Mouse (Mus musculus): ENCODE measurements around the gene Pacsin3.

Pacsin3 gene

DNA sequence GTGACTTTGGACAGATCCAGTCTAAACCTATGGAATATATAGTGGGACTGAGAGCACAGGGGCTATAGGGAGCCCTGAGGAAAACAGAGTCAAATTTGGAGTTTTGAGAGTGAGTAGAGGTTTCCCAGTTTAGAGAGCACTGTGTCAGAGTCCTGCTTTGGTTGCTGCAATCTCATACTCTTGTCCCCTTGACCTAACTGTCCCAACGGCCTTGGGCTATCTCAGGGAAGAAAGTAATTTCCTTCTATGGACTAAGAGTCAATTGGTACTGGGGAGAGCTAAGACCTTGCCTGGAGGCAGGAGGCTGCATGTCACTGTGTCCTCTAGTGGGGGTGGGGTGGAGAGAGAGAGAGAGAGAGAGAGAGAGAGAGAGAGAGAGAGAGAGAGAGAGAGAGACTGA lies 3.1 kb downstream of the Pacsin3 start:
- no peak for DNase-seq (ENCODE audit: low read depth, low spot score)

DNA sequence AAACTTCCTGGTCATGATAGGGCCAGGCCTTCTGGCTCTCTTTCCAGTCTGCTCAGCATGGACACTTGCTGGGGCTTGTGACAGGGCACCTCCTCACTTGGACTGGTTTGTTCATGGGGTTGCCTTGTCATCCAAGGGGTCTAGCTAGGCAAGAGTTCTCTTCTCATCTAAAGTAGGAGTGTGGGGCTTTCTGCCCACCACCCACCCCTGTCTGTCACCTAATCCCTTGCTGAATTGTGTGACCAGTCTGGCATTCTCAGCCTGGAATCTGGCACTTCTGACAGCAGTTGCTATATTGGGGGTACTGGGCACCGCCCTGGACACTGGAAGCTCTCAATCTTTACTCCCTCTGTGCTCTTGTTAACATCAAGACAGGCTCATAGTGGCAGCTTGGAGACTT lies 3.7 kb downstream of the Pacsin3 start:
- DNase-seq (ENCODE audit: low read depth, low spot score) = peak; percentile 74

GRCm38 (mm10) chr2:91263692-91264660 lies 8.2 kb downstream of the Pacsin3 start:
- no peak for DNase-seq (ENCODE audit: low read depth, low spot score)

GRCm38 (mm10) chr2:91264711-91265681 lies 9.2 kb downstream of the Pacsin3 start, which contains the start of gene Arfgap2:
Arfgap2 (plus strand) TSS chr2:91264974.
- DNase-seq (ENCODE audit: low read depth, low spot score) = peak; percentile 98

- DNase-seq (ENCODE audit: low read depth, low spot score) = no peak
Observed at GRCm38 (mm10) chr2:91268042-91268441, 12.3 kb downstream of the Pacsin3 start.

GRCm38 (mm10) chr2:91268706-91269105 lies 13.0 kb downstream of the Pacsin3 start:
- DNase-seq (ENCODE audit: low read depth, low spot score) = no peak

DNA sequence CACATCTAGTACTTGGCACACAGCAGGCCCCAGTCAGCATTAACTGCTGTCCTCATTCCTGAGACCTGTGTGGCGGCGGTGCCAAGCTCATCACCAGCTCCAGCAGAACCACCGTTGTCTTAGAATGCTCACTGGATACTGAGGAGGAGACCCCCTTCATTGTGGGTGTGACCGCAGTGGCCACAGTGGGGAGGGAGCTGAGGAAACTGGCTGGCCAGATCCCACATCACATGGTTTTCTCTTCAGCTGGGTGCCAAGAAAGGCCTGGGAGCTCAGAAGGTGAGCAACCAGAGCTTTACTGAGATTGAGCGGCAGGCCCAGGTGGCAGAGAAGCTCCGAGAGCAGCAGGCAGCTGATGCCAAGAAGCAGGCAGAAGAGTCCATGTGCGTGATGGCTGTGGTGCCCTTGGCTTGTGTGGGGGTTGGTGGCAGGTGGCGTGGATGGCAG lies 14.0 kb downstream of the Pacsin3 start:
- peak; percentile 87 for DNase-seq (ENCODE audit: low read depth, low spot score)

DNA sequence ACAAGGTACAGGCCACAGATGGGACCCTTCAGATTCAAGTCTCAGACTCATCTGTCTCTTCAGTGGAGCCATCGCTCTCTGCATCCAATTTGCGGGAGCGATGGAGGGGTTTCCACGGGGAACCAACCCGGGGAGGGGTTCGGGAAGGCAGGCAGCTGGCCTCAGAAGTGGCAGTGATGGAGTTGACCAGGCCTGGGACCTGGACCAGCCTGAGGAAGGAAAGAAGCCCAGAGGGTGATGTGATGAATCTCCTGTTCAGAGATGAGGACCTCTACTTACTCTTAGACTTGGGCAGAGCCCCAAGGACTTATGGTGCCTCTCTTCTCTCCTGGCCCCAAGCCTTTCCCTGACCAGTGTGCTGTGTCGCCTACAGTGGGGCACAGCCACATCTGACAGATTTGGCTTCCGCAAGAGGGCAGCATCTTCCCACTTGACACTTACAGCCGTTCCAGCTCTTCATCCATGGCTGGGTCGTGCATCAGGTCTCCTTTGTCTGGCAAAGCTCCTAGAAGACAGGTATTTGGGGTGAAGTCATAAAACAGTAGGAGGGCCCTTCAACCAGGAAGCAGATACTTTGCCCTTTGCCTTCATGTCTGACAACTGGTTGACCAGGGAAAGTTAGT lies 23.1 kb downstream of the Pacsin3 start:
- DNase-seq (ENCODE audit: low read depth, low spot score) = no peak

DNA sequence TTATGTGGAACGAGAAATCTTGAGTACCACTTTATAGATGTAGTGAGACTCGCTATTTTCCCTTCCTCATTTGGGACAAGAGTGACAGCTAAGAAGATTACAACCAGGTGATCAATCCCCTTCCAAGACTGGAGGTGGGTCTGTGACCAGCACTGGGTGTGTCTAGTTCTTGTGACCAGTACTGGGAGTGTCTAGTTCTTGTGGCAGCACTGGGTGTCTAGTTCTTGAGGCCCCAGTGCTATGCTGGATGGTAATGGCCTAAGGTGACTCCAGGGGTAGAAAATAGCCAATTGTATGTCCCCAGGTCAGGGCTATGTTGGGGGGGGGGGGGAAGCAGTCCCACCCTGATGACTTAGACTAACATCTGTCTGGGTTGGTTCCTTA lies 23.6 kb downstream of the Pacsin3 start:
- no peak for DNase-seq (ENCODE audit: low read depth, low spot score)

- DNase-seq (ENCODE audit: low read depth, low spot score) = no peak
Observed at GRCm38 (mm10) chr2:91281366-91281765, 25.6 kb downstream of the Pacsin3 start.

GRCm38 (mm10) chr2:91283972-91284371 lies 28.2 kb downstream of the Pacsin3 start:
- no peak for DNase-seq (ENCODE audit: low read depth, low spot score)

DNA sequence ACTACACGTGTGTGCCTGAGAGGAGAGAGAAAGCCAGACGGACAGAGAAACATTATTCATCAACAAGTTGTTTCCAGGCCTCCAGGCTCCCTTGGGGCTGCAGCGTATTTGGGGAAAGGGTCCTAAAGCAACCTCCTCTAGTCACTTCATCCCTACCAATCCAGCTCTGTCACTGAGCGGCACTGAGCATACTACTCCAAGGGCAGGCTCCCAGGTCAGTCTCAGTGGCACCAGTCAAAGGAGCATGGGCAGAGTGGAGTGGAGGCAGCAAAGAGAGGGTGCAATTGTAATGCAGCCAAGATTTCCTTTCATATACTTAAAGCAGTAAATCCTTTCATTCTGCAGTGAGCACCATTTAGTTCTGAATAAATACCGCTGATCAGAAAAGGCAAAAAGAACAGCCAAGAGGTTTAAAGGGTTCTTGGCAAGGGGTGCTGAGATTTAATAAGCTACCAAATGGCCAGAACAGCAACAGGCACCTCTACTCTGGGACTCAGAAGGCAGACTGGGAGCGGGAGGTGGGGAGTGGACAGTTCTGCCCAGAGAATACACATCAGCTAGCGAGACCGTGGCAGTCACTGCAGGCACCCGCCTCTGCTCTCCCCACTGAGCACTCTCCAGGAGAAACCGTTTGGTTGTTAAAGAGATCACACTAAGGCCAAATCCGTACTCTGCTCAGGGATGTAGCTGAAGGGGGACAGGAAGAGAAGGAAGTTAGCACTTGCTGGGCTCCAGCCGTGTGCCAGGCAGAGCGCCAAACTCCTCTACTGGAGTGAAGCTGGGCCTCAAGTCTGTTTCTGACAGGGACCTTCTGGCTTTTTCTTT lies 28.8 kb downstream of the Pacsin3 start:
- no peak for DNase-seq (ENCODE audit: low read depth, low spot score)

DNA sequence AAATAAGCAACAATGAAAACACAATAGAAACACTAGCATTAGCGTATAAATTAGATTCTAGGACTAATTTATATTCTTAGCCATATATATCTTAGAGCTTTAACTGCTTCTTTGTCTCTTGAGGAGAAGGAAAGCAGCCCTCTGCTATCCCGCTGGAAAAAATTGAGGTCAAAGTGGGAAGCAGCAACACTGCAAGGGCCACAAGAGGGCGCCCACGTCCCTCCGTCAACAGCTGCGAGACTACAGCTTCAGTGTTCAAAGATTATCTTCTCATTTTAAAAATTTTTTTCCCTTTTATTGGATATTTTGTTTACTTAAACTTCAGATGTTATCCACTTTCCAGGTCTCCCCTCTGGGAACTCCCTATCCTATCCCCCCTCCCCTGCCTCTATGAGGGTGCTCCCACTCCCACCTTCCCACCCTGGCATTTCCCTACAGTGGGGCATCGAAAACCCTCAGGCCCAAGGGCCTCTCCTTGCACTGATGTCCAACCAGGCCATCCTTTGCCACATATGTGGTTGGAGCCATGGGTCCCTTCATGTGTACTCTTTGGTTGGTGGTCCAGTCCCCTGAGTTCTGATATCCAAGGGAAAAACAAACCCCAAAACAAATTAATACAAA lies 30.2 kb downstream of the Pacsin3 start:
- DNase-seq (ENCODE audit: low read depth, low spot score) = peak; percentile 63

DNA sequence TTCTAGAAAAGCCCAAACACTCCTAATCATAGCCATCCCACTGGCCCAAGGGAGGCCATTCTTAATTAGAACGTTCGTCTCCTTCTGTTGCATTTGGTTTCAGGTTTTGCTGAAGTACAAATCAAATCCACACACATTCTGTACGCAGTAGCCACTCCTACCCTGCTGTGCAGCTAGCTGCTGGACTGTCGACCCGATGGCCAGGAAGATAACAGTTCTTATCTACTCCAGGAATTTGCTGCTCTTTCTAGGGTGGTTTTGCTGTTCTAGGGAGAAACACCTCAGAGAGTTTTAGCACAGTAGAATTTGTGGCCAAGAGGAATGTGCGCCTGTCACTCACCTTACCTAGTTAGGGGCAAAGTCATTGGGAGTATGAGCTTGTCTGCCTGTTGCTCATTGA lies 31.8 kb downstream of the Pacsin3 start:
- DNase-seq (ENCODE audit: low read depth, low spot score) = no peak

DNA sequence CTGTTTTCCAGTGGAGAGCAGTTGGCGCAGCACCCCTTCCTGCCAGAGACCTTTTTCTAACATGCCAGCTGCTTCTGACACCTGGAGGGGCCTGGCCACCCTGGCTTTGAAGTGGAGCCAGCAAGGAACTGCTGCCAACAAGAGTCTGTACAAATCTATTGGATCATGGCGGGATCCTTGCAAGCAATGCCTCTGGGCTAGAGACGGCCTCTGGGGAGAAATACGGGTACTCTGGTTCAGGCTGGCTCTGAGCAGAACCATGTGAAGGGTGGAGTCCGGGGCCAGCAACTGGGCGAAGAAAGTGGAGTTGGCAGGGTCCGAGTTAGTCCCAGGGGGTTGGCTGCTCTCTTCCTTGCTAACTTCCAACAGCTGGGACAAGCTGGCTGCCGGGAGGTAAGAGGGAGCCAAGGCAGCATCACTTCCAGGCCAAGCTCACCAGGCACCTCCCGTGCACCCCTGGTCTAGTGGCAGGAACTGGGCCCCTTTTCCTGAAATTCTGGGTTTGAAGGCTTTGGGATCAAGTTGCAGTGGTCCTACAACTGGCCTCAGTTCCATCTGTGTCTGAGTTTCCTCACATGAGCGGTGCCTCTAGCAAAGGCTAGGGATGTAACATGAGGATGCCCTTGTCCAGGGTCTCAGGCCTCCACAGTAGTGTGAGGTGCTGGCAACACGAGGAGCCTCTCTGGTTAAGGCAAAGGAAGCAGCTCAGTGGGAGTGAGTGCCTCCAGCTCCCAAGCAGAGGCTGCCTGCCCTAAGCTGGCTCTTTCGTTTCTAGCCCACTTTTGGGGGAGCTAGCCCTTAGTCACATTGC lies 35.6 kb downstream of the Pacsin3 start:
- peak; percentile 71 for DNase-seq (ENCODE audit: low read depth, low spot score)

DNA sequence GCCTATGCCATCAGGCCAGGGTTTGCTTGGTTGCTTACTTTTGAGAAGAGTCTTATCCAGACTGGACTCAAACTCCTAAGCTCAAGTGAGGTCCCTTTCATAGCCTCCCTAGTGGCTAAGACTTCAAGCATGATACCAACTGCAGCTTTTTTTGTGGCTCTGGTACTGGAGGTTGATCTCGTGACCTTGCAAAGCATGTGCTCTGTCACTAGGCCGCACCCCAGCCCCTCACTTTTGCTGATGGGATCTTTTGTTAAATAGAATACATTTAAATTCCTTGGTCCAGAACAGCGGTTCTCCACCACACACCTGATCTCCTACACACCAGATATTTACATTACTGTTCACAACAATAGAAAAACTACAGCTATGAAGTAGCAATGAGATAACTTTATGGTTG lies 38.5 kb downstream of the Pacsin3 start:
- DNase-seq (ENCODE audit: low read depth, low spot score) = no peak

DNA sequence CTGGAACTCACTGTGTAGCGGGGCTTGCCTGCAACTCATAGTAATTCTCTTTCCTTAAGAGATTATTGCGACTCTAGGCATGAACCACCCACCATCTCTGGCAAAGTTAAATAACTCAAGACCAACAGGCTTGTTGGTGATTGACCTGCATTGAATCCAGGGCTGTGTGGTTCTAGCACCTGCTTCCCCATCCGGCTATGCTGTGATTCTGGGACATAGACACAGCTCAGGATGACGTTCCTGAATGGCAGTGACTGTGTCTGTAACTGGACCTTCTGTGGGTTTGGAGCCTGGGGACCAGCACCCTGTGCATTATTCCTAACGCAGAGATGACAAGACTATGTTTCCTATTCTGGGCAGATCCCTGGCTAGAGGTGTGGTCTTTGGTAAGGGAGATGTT lies 40.1 kb downstream of the Pacsin3 start:
- no peak for DNase-seq (ENCODE audit: low read depth, low spot score)

GRCm38 (mm10) chr2:91299156-91299555 lies 43.4 kb downstream of the Pacsin3 start:
- DNase-seq (ENCODE audit: low read depth, low spot score) = no peak

DNA sequence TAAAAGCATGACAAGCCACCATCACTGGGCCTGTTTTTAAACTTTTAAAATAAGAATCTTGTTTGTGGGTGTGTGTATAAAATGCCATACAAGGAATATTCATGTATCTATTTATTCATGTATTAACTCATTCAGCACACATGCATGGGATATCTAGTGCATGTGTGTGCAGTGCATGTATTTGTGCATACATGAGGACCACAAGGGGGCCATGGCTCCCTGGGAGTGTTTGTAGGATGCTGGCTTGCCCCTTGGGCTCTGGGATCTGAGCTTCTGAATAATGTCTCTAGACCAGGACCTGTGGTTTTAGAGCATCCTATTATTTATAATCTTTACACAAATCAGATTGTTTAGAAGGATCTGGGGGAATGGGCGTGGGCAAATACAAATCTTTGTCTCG lies 45.0 kb downstream of the Pacsin3 start:
- no peak for DNase-seq (ENCODE audit: low read depth, low spot score)
